ENCODE assay signal across 16 mouse cellular contexts in the genomic region with DNA sequence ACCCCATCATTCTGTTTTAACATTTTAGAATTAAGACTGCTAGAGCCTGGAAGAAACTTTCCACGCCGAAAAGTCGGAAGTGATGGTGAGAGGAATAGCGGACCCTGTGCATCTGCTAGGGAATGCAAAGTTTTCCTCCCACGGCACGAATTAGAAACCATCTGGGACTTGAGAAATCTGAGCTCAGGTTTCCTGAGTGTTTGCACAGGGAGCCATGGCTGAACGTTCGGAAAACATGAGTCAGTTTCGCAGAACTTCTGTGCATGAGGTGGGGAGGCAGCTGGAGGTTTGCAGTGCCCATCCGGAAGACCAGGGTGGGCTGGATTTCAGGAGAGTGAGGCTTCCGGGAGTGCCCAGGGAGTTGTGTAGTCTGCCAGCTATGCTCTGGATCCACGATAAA. TPM values are rescaled to one million over a fixed set of nuclear protein-coding genes. Genes with fewer than 3 reads are reported as not detected.
DNase-seq lines count a peak whose midpoint lies in the region; ATAC-seq and TF ChIP-seq lines count a peak whose summit lies in the region.
"Had no signal": no experiment of that assay in that cellular context is flagged by ENCODE, and none has a peak within 500 bp of the region (broad histone marks: within the 10 kb centered on the region; RNA-seq: fewer than 3 reads in every experiment).

No protein-coding gene starts in this region.

- H3K27ac ChIP-seq in embryonic facial prominence, embryonic 14.5 days (replicated peaks; ENCODE audit: low read depth, low read length), result no peak overlapping the region
- H3K27ac ChIP-seq in embryonic facial prominence, embryonic 10.5 days (replicated peaks), result no peak overlapping the region
- H3K27ac ChIP-seq in CH12.LX (ENCODE audit: insufficient read depth, low read depth), result no peak overlapping the region
- no peak overlapping the region for H3K27ac ChIP-seq in forebrain, embryonic 10.5 days
- H3K27ac ChIP-seq: hindbrain, embryonic 13.5 days; lung, embryonic 15.5 days; midbrain, embryonic 15.5 days had no signal

- no peak overlapping the region for H3K4me3 ChIP-seq in embryonic facial prominence, embryonic 14.5 days (ENCODE audit: low read depth, low read length)
- H3K4me3 ChIP-seq in embryonic facial prominence, embryonic 10.5 days, result no peak overlapping the region
- no peak overlapping the region for H3K4me3 ChIP-seq in CH12.LX (replicated peaks in 1 of 3; ENCODE audit: low read depth in 2 of 3, low read length in 2 of 3, poor library complexity in 1 of 3)
- H3K4me3 ChIP-seq in forebrain, embryonic 10.5 days, result no peak overlapping the region
- H3K4me3 ChIP-seq: hindbrain, embryonic 13.5 days; lung, embryonic 15.5 days; midbrain, embryonic 15.5 days had no signal

- H3K79me2 ChIP-seq in CH12.LX (replicated peaks; ENCODE audit: control insufficient read depth, extremely low read depth, insufficient read depth, poor library complexity, severe bottlenecking), result no peaks in the 10 kb centered on the region

- dilution Hi-C loops in CH12.LX (cut with MboI; ENCODE audit: extremely low pct_ligation_motif_present, extremely low pct_unique_long_range_greater_than_20kb, low sequenced_read_pairs), result no loop called here

- WGBS in embryonic facial prominence, embryonic 14.5 days, result 40% methylated on average over 12 of the region's 12 CpGs
- 68% methylated on average over 12 of the region's 12 CpGs for WGBS in embryonic facial prominence, embryonic 10.5 days
- WGBS in forebrain, embryonic 10.5 days, result 81% methylated on average over 12 of the region's 12 CpGs

- in situ Hi-C loops in CH12.LX (cut with MboI; ENCODE audit: low pct_ligation_motif_present, low pct_unique_long_range_greater_than_20kb, low sequenced_read_pairs), result loop anchor here (25.0 kb wide), 1 partner anchor 491 kb away; no protein-coding TSS in a partner anchor

- H3K4me2 ChIP-seq in embryonic facial prominence, embryonic 14.5 days (ENCODE audit: low read depth, low read length), result no peak overlapping the region
- H3K4me2 ChIP-seq in CH12.LX (ENCODE audit: insufficient read depth, low read depth, poor library complexity, severe bottlenecking), result 0 out of 2 replicates have a peak overlapping the region, but pooled peaks have one; percentile 1
- H3K4me2 ChIP-seq: heart, embryonic 11.5 days; hindbrain, embryonic 13.5 days; lung, embryonic 15.5 days; midbrain, embryonic 15.5 days had no signal

- H3K9me3 ChIP-seq in embryonic facial prominence, embryonic 14.5 days (ENCODE audit: control insufficient read depth, low read length), result no peaks in the 10 kb centered on the region
- H3K9me3 ChIP-seq in embryonic facial prominence, embryonic 10.5 days, result no peaks in the 10 kb centered on the region
- H3K9me3 ChIP-seq in CH12.LX (replicated peaks; ENCODE audit: low read length), result no peaks in the 10 kb centered on the region
- no peaks in the 10 kb centered on the region for H3K9me3 ChIP-seq in forebrain, embryonic 10.5 days
- H3K9me3 ChIP-seq: G1E; hindbrain, embryonic 13.5 days; lung, embryonic 15.5 days; midbrain, embryonic 15.5 days had no signal

- peak; percentile 88 for TF ChIP-seq EP300 in CH12.LX (IDR thresholded peaks at IDR 0.05; ENCODE audit: low read length)

- no peaks in the 10 kb centered on the region for H3K36me3 ChIP-seq in embryonic facial prominence, embryonic 14.5 days (ENCODE audit: control insufficient read depth, insufficient read depth, low read length)
- no peaks in the 10 kb centered on the region for H3K36me3 ChIP-seq in embryonic facial prominence, embryonic 10.5 days (replicated peaks)
- no peaks in the 10 kb centered on the region for H3K36me3 ChIP-seq in CH12.LX (replicated peaks in 1 of 2; ENCODE audit: control insufficient read depth in 1 of 2, insufficient read depth in 1 of 2, low read length in 1 of 2)
- H3K36me3 ChIP-seq in forebrain, embryonic 10.5 days (replicated peaks), result no peaks in the 10 kb centered on the region
- H3K36me3 ChIP-seq: G1E; hindbrain, embryonic 13.5 days; lung, embryonic 15.5 days; midbrain, embryonic 15.5 days had no signal

- DNase-seq in embryonic facial prominence, embryonic 14.5 days (ENCODE audit: low spot score), result peak; percentile 48
- DNase-seq in embryonic facial prominence, embryonic 10.5 days (ENCODE audit: low spot score), result no peak
- DNase-seq in CH12.LX (ENCODE audit: extremely low read depth), result peak; percentile 47
- peak; percentile 74 to 77 for DNase-seq in layer of hippocampus, adult 8-10 months (ENCODE audit: low spot score in 2 of 2)
- DNase-seq in lung, postnatal 36 days, result peak; percentile 37
- DNase-seq in forebrain, embryonic 10.5 days (ENCODE audit: extremely low spot score, low spot score), result no peak
- no peak for DNase-seq in adrenal gland, postnatal 36 days
- DNase-seq: gastrocnemius, postnatal 10 days; kidney, adult 2 months had no signal

- no peak for TF ChIP-seq RAD21 in CH12.LX (IDR thresholded peaks at IDR 0.05; ENCODE audit: low read depth, low read length)

- TF ChIP-seq POLR2A in CH12.LX (IDR thresholded peaks at IDR 0.05; ENCODE audit: low read depth, low read length), result no peak

- no peaks in the 10 kb centered on the region; the same call in 1 of the 2 replicates for H3K27me3 ChIP-seq in embryonic facial prominence, embryonic 14.5 days (replicated peaks; ENCODE audit: control insufficient read depth, insufficient read depth, low read length)
- H3K27me3 ChIP-seq in embryonic facial prominence, embryonic 10.5 days (replicated peaks; ENCODE audit: low read depth, poor library complexity, severe bottlenecking), result no peaks in the 10 kb centered on the region
- H3K27me3 ChIP-seq in CH12.LX (replicated peaks), result peaks cover 2% of the 10 kb centered on the region
- H3K27me3 ChIP-seq in forebrain, embryonic 10.5 days (ENCODE audit: poor library complexity, severe bottlenecking), result no peaks in the 10 kb centered on the region
- H3K27me3 ChIP-seq: hindbrain, embryonic 13.5 days; lung, embryonic 15.5 days; midbrain, embryonic 15.5 days had no signal

- H3K4me1 ChIP-seq in embryonic facial prominence, embryonic 14.5 days (ENCODE audit: control insufficient read depth, insufficient read depth, low read length), result no peaks in the 10 kb centered on the region
- peaks cover 13% of the 10 kb centered on the region; the same call in 1 of the 2 replicates for H3K4me1 ChIP-seq in embryonic facial prominence, embryonic 10.5 days
- H3K4me1 ChIP-seq in CH12.LX (ENCODE audit: control insufficient read depth in 1 of 2, insufficient read depth in 2 of 2), result peaks cover 23 to 55% of the 10 kb centered on the region in 2 experiments
- peaks cover 19% of the 10 kb centered on the region for H3K4me1 ChIP-seq in forebrain, embryonic 10.5 days

- no peak for ATAC-seq in embryonic facial prominence, embryonic 14.5 days (ENCODE audit: low read depth)
- ATAC-seq in monocyte, adult 5-6 weeks (replicated peaks; ENCODE audit: insufficient number of reproducible peaks, low FRiP score, low TSS enrichment, poor library complexity, severe bottlenecking), result no peak
- ATAC-seq: activated CD4-positive, CD25-positive, alpha-beta regulatory T cell, adult 4 months; midbrain, embryonic 15.5 days had no signal

- TF ChIP-seq CTCF in CH12.LX (conservative IDR thresholded peaks at IDR 0.05 in 1 of 2, IDR thresholded peaks at IDR 0.05 in 1 of 2; ENCODE audit: low read depth in 2 of 2, low read length in 2 of 2), result no peak

- no peak overlapping the region for H3K9ac ChIP-seq in embryonic facial prominence, embryonic 14.5 days (ENCODE audit: low read depth, low read length)
- H3K9ac ChIP-seq in CH12.LX (ENCODE audit: insufficient read depth, low read depth), result no peak overlapping the region
- H3K9ac ChIP-seq: hindbrain, embryonic 13.5 days; lung, embryonic 15.5 days; midbrain, embryonic 15.5 days had no signal

TF ChIP-seq in CH12.LX, 34 proteins besides CTCF, POLR2A, EP300 and RAD21 (continues in another document):
- TF ChIP-seq BHLHE40 (IDR thresholded peaks at IDR 0.05; ENCODE audit: low read depth, low read length) (peak; percentile 76), TBP (conservative IDR thresholded peaks at IDR 0.05; ENCODE audit: low read depth, low read length) (no peak), IRF4 (IDR thresholded peaks at IDR 0.05; ENCODE audit: low read depth, low read length) (peak; percentile 58), SIN3A (IDR thresholded peaks at IDR 0.05; ENCODE audit: low read length) (peak; percentile 58; the same call in 1 of the 2 replicates), KAT2A (IDR thresholded peaks at IDR 0.05; ENCODE audit: insufficient replicate concordance, low read length) (no peak), NELFE (IDR thresholded peaks at IDR 0.05; ENCODE audit: low read depth, low read length) (no peak), MEF2A (IDR thresholded peaks at IDR 0.05; ENCODE audit: borderline replicate concordance, low read depth, low read length) (0 out of 2 replicates have a peak, but pooled peaks have one; percentile 47), MAFK (IDR thresholded peaks at IDR 0.05; ENCODE audit: insufficient replicate concordance, low read length) (0 out of 2 replicates have a peak, but pooled peaks have one; percentile 35), MYC (IDR thresholded peaks at IDR 0.05; ENCODE audit: low read depth, low read length) (0 out of 2 replicates have a peak, but pooled peaks have one; percentile 31), ZC3H11A (IDR thresholded peaks at IDR 0.05; ENCODE audit: low read depth, low read length) (no peak), RCOR1 (conservative IDR thresholded peaks at IDR 0.05; ENCODE audit: low read depth, low read length) (peak; percentile 67; the same call in 1 of the 2 replicates), JUN (IDR thresholded peaks at IDR 0.05; ENCODE audit: insufficient read depth, low read depth, low read length) (peak; percentile 65), HCFC1 (IDR thresholded peaks at IDR 0.05; ENCODE audit: low read depth, low read length) (no peak), ETS1 (conservative IDR thresholded peaks at IDR 0.05; ENCODE audit: low read depth, low read length) (peak; percentile 83), E2F4 (IDR thresholded peaks at IDR 0.05; ENCODE audit: insufficient replicate concordance, low read depth, low read length) (no peak), TCF12 (IDR thresholded peaks at IDR 0.05; ENCODE audit: low read depth, low read length) (no peak; the same call in 1 of the 2 replicates)

RNA-seq across cellular contexts. Expression of a gene that starts 25.0 kb away (rescaled TPM):
- polyA plus RNA-seq in embryonic facial prominence, embryonic 14.5 days (2014; fragmentation: Nextera tagmentation; extraction: Ambion mirVana), result 2.1 and 3.5 TPM in 2 replicates
- 3.8 and 4.2 TPM in 2 replicates for polyA plus RNA-seq in embryonic facial prominence, embryonic 10.5 days (2016; fragmentation: Nextera tagmentation; extraction: Ambion mirVana)
- total RNA-seq in CH12.LX (2012; rRNA removed), result 2.1 and 2.9 TPM in 2 replicates
- total RNA-seq in CH12.LX (2014; rRNA removed), result 2.0 and 2.6 TPM in 2 replicates
- 1.1 and 1.7 TPM in 2 replicates for polyA plus RNA-seq in CH12.LX (2012; ENCODE audit: insufficient read length, low read depth)
- 1 to 10 TPM in 2 of 4 experiments, under 1 TPM in 1, not detected in 1; 0.45 to 1.2 (median 1.2) TPM for total RNA-seq in layer of hippocampus, adult 8-10 months (2022)
- polyA plus RNA-seq in forebrain, embryonic 10.5 days (2016; fragmentation: Nextera tagmentation; extraction: Ambion mirVana), result 3.3 and 4.3 TPM in 2 replicates
- total RNA-seq in adrenal gland, postnatal 36 days (2021), result 1 to 10 TPM; 2.5 to 3.7 TPM
- 0.29 to 3.7 TPM (median 1.2 TPM) in 3 replicates for total RNA-seq in monocyte, adult 5-6 weeks (2017)

Comparison
In these comparisons a context has a peak if more than half of its experiments do, and no peak if none do; other contexts are left out.
1. DNase-seq: peak in embryonic facial prominence, embryonic 14.5 days (single experiment), CH12.LX (single experiment), layer of hippocampus, adult 8-10 months (2 of 2) and lung, postnatal 36 days (single experiment); none in embryonic facial prominence, embryonic 10.5 days (single experiment), forebrain, embryonic 10.5 days (single experiment) and adrenal gland, postnatal 36 days (0 of 2).